Mouse (Mus musculus): ENCODE results near the gene Dtwd1. TPM values are rescaled to one million over a fixed set of nuclear protein-coding genes. Genes with fewer than 3 reads are reported as not detected.
"Not testable (repeated sequence)": the region's sequence is repeated elsewhere in the genome, so short reads cannot be mapped to it uniquely, and the experiment has no call there.

Dtwd1 gene
- 10 to 100 TPM; 10.2 to 12.2 TPM for total RNA-seq (2021)
- long read RNA-seq, experiment 1, transcript Dtwd1-202 (5 exons, 1,342 nt): major isoform, 8 of 23 reads
- long read RNA-seq, experiment 1, partial matches to known transcripts: 5 of 23 reads
- long read RNA-seq, experiment 1, other reads (novel, unspliced or antisense): 8 of 23 reads
- long read RNA-seq, experiment 2, transcript Dtwd1-202 (5 exons, 1,342 nt): major isoform, 10 of 28 reads
- long read RNA-seq, experiment 2, partial matches to known transcripts: 15 of 28 reads
- long read RNA-seq, experiment 2, other reads (novel, unspliced or antisense): 1 of 28 reads

- peak; percentile 99 for DNase-seq
Measured at GRCm38 (mm10) chr2:126151855-126152571, at the start of gene Dtwd1, which contains the start of gene Fam227b. TSS of gene Dtwd1 (plus strand) at chr2:126152141. TSS of gene Fam227b (minus strand) at chr2:126152004.

DNA sequence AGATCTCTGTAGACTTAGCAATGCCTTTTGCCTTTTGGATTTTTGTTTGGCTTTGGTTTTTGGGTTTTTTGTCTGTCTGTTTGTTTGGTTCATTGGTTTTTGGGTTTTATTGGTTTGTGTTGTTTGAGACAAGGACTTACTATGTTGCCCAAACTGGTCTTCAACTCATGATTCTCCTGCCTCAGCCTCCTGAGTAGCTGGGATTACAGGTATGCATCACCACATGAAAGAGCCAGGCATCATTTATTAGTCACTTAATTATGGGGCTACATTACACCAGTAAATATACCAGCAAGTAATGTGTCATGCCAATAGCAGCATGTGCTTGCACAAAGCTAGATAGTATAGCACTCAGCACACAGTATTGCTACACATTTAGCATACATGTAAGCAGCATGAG lies 4.2 kb upstream of the Dtwd1 start:
- no peak for DNase-seq

GRCm38 (mm10) chr2:126165277-126166018 lies 13.5 kb downstream of the Dtwd1 start:
- DNase-seq: no peak

- DNase-seq: no peak
Measured at GRCm38 (mm10) chr2:126166335-126166734, 14.4 kb downstream of the Dtwd1 start.

- no peak for DNase-seq
Measured at GRCm38 (mm10) chr2:126166848-126167617, 15.1 kb downstream of the Dtwd1 start.

DNA sequence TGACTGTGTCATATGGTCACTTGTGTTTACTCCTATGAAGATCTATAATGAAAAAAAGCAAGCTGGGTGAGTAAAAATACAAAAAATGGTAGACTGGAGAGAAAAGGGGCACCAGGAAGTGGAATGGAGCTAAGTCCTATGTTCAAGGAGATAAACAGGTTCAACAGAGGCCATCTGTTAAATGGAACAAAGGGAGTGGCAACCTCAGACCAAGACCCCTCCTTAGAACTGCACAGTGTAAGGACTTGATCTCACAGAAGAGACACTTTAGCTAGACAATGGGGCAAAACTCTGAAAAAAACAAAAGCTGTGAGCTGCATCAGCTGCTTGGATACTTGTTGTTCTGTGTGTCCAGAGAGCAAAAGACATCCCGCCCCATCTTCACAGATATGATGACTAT lies 19.5 kb downstream of the Dtwd1 start:
- DNase-seq: no peak

- DNase-seq: no peak
Measured at GRCm38 (mm10) chr2:126191306-126191705, 39.4 kb downstream of the Dtwd1 start.

- DNase-seq: no peak
Measured at GRCm38 (mm10) chr2:126192129-126192528, 40.2 kb downstream of the Dtwd1 start.

GRCm38 (mm10) chr2:126195631-126196356 lies 43.9 kb downstream of the Dtwd1 start:
- DNase-seq: no peak

DNA sequence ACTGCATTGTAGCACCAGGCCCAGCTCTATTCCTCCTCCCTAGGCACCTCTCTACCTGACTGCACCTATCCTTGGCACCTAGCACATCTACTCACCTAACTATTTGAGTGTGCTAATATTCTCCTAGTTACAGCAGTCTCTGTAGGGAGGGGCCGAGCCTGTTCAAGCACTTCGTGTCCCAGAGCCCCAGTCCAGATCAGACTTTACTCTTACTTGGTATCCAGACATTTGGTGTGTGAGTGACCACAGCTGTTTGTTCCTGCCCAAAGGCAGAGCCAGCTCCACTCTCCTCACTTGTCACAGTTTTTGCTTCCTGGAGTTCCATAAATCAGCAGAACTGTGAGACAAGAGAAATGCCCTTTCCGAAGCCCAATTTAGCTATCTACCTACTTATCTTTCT lies 47.0 kb downstream of the Dtwd1 start:
- no peak for DNase-seq

DNA sequence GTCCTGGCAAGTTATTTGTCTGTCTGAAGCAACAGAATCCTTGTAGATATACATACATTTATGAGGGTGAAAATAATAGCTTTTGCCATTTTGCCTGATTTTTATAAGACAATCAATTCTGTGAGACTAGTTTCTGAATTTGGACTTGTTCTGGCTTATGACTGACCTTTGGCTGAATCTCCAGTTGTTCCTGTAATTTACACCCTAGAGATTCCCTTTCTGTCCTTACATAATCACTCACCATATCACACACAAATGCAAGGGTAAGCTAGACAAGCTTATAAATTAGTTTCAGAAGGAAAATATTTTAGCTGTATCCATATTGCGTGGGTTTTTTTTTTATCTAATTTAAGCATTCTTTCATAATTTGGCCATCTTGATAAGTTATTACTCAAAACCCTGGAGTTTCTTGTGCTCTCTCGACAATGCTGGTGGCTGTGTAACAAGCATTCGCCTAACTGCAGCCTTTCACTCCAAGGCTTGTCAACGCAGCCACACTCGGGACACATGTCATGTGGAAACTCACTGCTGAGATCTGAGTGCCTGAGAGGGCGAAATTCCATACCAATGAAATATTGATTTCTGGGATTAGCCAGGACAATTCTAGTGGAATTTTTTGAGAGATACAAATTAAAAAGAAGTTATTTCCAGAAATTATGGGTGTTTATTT lies 59.2 kb downstream of the Dtwd1 start:
- DNase-seq: no peak

DNA sequence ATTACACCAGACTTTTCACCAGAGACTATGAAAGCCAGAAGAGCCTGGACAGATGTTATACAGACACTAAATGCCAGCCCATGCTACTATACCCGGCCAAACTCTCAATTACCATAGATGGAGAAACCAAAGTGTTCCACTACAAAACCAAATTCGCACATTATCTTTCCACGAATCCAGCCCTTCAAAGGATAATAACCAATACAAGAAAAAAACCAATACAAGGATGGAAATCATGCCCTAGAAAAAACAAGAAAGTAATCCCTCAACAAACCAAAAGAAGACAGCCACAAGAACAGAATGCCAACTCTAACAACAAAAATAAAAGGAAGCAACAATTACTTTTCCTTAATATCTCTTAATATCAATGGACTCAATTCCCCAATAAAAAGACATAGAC lies 62.9 kb downstream of the Dtwd1 start, which contains the start of gene Gm17555:
TSS of gene Gm17555 (plus strand) at position 301 of the 400 bp plus-strand sequence.
- not testable (repeated sequence) for DNase-seq

Other genes with a start within 250 kb of the Dtwd1 start
- 1 to 10 TPM; 1.5 to 1.9 TPM for gene Fgf7, start 117.5 kb upstream of the Dtwd1 start, total RNA-seq (2021)
- gene Fam227b, start 137 bp upstream of the Dtwd1 start, total RNA-seq (2021): not detected
- not detected for gene Gm17555, start 63.0 kb downstream of the Dtwd1 start, total RNA-seq (2021)

Measured in adrenal gland, postnatal 10 days (tissue).